Mouse (Mus musculus): ENCODE results near the gene Slc39a1.

DNA sequence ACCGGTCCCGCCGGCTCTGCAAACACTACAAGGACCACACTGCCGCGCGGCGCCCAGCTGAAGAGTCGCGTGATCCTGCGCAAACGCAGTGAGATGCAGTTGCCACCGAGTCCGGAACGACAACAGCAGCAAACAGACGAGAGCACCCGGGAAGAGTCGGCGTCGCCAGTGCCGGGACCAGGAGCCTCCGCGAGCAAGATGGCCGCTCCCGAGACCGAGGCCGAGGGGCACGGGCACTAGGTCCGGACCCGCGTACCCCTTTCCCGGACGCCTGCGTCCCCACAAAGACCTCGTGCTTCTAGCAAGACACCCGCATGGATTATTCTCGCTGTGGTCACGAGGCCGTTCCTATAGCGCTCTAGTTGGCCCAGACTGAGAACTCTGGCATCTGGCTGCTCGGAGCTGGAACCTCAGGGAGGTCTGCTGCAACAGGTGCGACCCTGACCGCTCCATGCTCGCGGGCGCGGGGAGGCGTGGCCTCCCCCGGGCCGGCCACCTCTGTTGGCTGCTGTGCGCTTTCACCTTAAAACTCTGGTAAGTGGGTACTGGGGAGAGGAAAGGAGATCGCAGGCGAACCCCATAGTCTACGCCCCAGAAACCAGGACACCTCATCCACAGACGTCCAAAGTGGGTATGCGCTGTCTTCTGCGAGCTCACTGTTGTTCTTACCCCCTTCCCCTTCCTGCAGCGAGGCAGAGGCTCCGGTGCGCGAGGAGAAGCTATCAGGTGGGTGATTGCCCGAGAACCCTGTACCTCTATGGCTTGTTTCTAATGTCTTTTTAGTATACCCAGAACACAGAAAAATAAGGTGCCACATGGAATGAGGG lies 16.3 kb upstream of the Slc39a1 start, which contains the start of gene Jtb:
- peak; percentile 12; the same call in 1 of the 2 replicates for TF ChIP-seq CTCF (IDR thresholded peaks at IDR 0.05; ENCODE audit: low read depth)
- no peak for TF ChIP-seq EP300 (IDR thresholded peaks at IDR 0.05; ENCODE audit: low read depth)
